Comparison of ENCODE assay signal across 9 mouse cellular contexts in the genomic region with DNA sequence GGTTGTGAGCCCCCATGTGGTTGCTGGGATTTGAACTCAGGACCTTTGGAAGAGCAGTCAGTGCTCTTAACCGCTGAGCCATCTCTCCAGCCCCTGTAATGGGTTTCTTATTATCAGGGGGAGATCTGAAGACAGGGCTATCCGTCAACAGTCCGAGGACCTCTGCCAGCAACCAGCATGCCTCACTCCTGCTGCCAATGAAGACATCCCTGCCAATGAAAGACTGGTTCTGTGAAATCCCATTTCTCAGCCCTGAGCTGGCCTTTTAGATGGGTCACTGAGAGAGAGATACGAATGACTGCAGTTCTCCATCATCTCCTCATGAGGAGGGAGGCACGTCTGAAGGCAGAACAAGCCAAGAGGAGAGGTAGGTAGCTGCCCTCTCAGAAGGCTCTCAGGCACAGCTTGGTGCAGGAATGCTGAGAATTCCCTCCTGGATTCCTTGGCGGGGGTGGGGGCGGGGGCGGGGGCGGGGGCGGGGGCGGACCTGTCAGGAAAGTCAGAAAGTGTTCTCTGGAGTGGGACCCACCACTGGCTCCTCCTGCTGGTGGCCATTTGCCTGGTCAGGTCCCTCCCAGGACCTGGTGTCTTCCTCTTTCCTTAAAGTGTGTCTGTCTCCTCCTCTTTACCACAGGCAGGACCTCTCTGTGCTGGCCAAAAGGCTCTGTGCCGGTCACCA. TPM values are rescaled to one million over a fixed set of nuclear protein-coding genes. Genes with fewer than 3 reads are reported as not detected.
DNase-seq lines count a peak whose midpoint lies in the region; ATAC-seq lines count a peak whose summit lies in the region.
"Had no signal": no experiment of that assay in that cellular context is flagged by ENCODE, and none has a peak within 500 bp of the region (broad histone marks: within the 10 kb centered on the region; RNA-seq: fewer than 3 reads in every experiment).

No protein-coding gene starts in this region.

- intact Hi-C loops in heart, postnatal 25 days (cut with DNase I): no loop called here

- ATAC-seq in heart, embryonic 15.5 days (replicated peaks; ENCODE audit: insufficient number of reproducible peaks, insufficient read depth, low FRiP score, low read depth): no peak
- ATAC-seq in megakaryocyte, adult 5-6 weeks (ENCODE audit: poor library complexity, severe bottlenecking): peak; percentile 59
- no peak for ATAC-seq in megakaryocyte-erythroid progenitor cell, adult 5-6 weeks (replicated peaks; ENCODE audit: low FRiP score, low TSS enrichment, poor library complexity, severe bottlenecking)

- H3K9ac ChIP-seq in heart, embryonic 15.5 days: no peak overlapping the region

- no peaks in the 10 kb centered on the region for H3K27me3 ChIP-seq in heart, embryonic 15.5 days

- H3K27ac ChIP-seq in heart, embryonic 15.5 days: peak overlapping the region; percentile 39; the same call in 1 of the 2 replicates
- H3K27ac ChIP-seq: layer of hippocampus, adult 2 months had no signal

- no peak for DNase-seq in heart, postnatal 25 days (ENCODE audit: low spot score)
- peak; percentile 90 for DNase-seq in ZHBTc4 (ENCODE audit: low read depth, low spot score)
- peak; percentile 58 for DNase-seq in kidney, postnatal 14 days
- no peak for DNase-seq in left cerebral cortex, adult 9 months (ENCODE audit: low spot score in 2 of 2)
- DNase-seq in frontal cortex, adult 2 months (ENCODE audit: extremely low spot score in 1 of 2, low spot score in 1 of 2): no peak

- no peaks in the 10 kb centered on the region for H3K36me3 ChIP-seq in heart, embryonic 15.5 days

- H3K4me1 ChIP-seq in heart, embryonic 15.5 days (replicated peaks): peaks cover 17% of the 10 kb centered on the region

- WGBS in heart, embryonic 15.5 days: 12% methylated on average over 10 of the region's 12 CpGs

- no peak overlapping the region for H3K4me3 ChIP-seq in heart, embryonic 15.5 days
- H3K4me3 ChIP-seq: layer of hippocampus, adult 2 months had no signal

- H3K4me2 ChIP-seq in heart, embryonic 15.5 days: no peak overlapping the region

- no peaks in the 10 kb centered on the region for H3K9me3 ChIP-seq in heart, embryonic 15.5 days (replicated peaks)

RNA-seq across cellular contexts. Expression of a gene that starts 7.7 kb away (rescaled TPM):
- 11.5 and 13.9 TPM in 2 replicates for polyA plus RNA-seq in heart, embryonic 15.5 days (2015; fragmentation: Nextera tagmentation; extraction: Ambion mirVana)
- 10 to 100 TPM; 17.2 to 19.1 TPM for total RNA-seq in heart, postnatal 25 days (2021)
- 27.4 and 34.6 TPM in 2 replicates for total RNA-seq in megakaryocyte, adult 5-6 weeks (2015)
- total RNA-seq in megakaryocyte, adult 5-6 weeks (2017): 30.0 and 35.9 TPM in 2 replicates
- polyA plus RNA-seq in frontal cortex, adult 2 months (2012; rRNA removed): 7.4 and 9.1 TPM in 2 replicates
- total RNA-seq in megakaryocyte-erythroid progenitor cell, adult 5-6 weeks (2014; fragmentation: Nextera tagmentation): 84.0 and 93.5 TPM in 2 replicates
- total RNA-seq in megakaryocyte-erythroid progenitor cell, adult 5-6 weeks (2017): 31.1 and 31.5 TPM in 2 replicates

RNA-seq across cellular contexts. Expression of a gene that starts 9.0 kb away (rescaled TPM):
- 24.5 and 28.4 TPM in 2 replicates for polyA plus RNA-seq in heart, embryonic 15.5 days (2015; fragmentation: Nextera tagmentation; extraction: Ambion mirVana)
- total RNA-seq in heart, postnatal 25 days (2021): 1 to 10 TPM; 2.7 to 3.2 TPM
- 41.7 and 41.9 TPM in 2 replicates for total RNA-seq in megakaryocyte, adult 5-6 weeks (2015)
- 28.4 and 34.1 TPM in 2 replicates for total RNA-seq in megakaryocyte, adult 5-6 weeks (2017)
- polyA plus RNA-seq in frontal cortex, adult 2 months (2012; rRNA removed): 2.4 and 2.5 TPM in 2 replicates
- 133 and 150 TPM in 2 replicates for total RNA-seq in megakaryocyte-erythroid progenitor cell, adult 5-6 weeks (2014; fragmentation: Nextera tagmentation)
- 34.5 and 70.6 TPM in 2 replicates for total RNA-seq in megakaryocyte-erythroid progenitor cell, adult 5-6 weeks (2017)

RNA-seq across cellular contexts. Expression of a gene that starts 17.9 kb away (rescaled TPM):
- polyA plus RNA-seq in heart, embryonic 15.5 days (2015; fragmentation: Nextera tagmentation; extraction: Ambion mirVana): 163 and 208 TPM in 2 replicates
- total RNA-seq in heart, postnatal 25 days (2021): 10 to 100 TPM; 30.6 to 39.3 TPM
- total RNA-seq in megakaryocyte, adult 5-6 weeks (2015): 272 and 308 TPM in 2 replicates
- total RNA-seq in megakaryocyte, adult 5-6 weeks (2017): 132 and 149 TPM in 2 replicates
- polyA plus RNA-seq in frontal cortex, adult 2 months (2012; rRNA removed): 66.0 and 67.4 TPM in 2 replicates
- total RNA-seq in megakaryocyte-erythroid progenitor cell, adult 5-6 weeks (2014; fragmentation: Nextera tagmentation): 228 and 254 TPM in 2 replicates
- 55.1 and 106 TPM in 2 replicates for total RNA-seq in megakaryocyte-erythroid progenitor cell, adult 5-6 weeks (2017)

RNA-seq across cellular contexts. Expression of a gene that starts 52.5 kb away (rescaled TPM):
- polyA plus RNA-seq in heart, embryonic 15.5 days (2015; fragmentation: Nextera tagmentation; extraction: Ambion mirVana): 8.0 and 12.2 TPM in 2 replicates
- total RNA-seq in heart, postnatal 25 days (2021): 1 to 10 TPM; 2.9 to 3.4 TPM
- total RNA-seq in megakaryocyte, adult 5-6 weeks (2015): 52.6 and 53.0 TPM in 2 replicates
- 57.5 and 63.1 TPM in 2 replicates for total RNA-seq in megakaryocyte, adult 5-6 weeks (2017)
- polyA plus RNA-seq in frontal cortex, adult 2 months (2012; rRNA removed): 9.4 and 9.5 TPM in 2 replicates
- 21.7 and 31.5 TPM in 2 replicates for total RNA-seq in megakaryocyte-erythroid progenitor cell, adult 5-6 weeks (2014; fragmentation: Nextera tagmentation)
- total RNA-seq in megakaryocyte-erythroid progenitor cell, adult 5-6 weeks (2017): 3.8 and 8.2 TPM in 2 replicates

RNA-seq across cellular contexts. Expression of a gene that starts 52.6 kb away (rescaled TPM):
- 47.1 and 56.2 TPM in 2 replicates for polyA plus RNA-seq in heart, embryonic 15.5 days (2015; fragmentation: Nextera tagmentation; extraction: Ambion mirVana)
- 10 to 100 TPM; 58.4 to 62.8 TPM for total RNA-seq in heart, postnatal 25 days (2021)
- 85.8 and 88.2 TPM in 2 replicates for total RNA-seq in megakaryocyte, adult 5-6 weeks (2015)
- 33.0 and 37.6 TPM in 2 replicates for total RNA-seq in megakaryocyte, adult 5-6 weeks (2017)
- polyA plus RNA-seq in frontal cortex, adult 2 months (2012; rRNA removed): 130 and 153 TPM in 2 replicates
- total RNA-seq in megakaryocyte-erythroid progenitor cell, adult 5-6 weeks (2014; fragmentation: Nextera tagmentation): 24.4 and 27.7 TPM in 2 replicates
- 10.2 and 19.6 TPM in 2 replicates for total RNA-seq in megakaryocyte-erythroid progenitor cell, adult 5-6 weeks (2017)

Comparison
In these comparisons a context has a peak if more than half of its experiments do, and no peak if none do; other contexts are left out.
1. DNase-seq: peak in ZHBTc4 (single experiment) and kidney, postnatal 14 days (single experiment); none in heart, postnatal 25 days (single experiment), left cerebral cortex, adult 9 months (0 of 2) and frontal cortex, adult 2 months (0 of 2).
2. RNA of a gene that starts 9.0 kb away (total RNA-seq): 34.5 to 150 TPM in megakaryocyte-erythroid progenitor cell, adult 5-6 weeks and 28.4 to 41.9 TPM in megakaryocyte, adult 5-6 weeks; 2.7 to 3.2 TPM in heart, postnatal 25 days; every median in the first group is over 4 times any median in the second.